Mouse (Mus musculus): ENCODE measurements around the gene Gm29427. TPM values are rescaled to one million over a fixed set of nuclear protein-coding genes. Genes with fewer than 3 reads are reported as not detected.
A peak's percentile ranks its signal among the peaks of the same experiment; 100 is the strongest.

Gm29427 gene
- not detected in 2 replicates for polyA plus RNA-seq (2015; fragmentation: Nextera tagmentation; extraction: Ambion mirVana)

GRCm38 (mm10) chr1:130715561-130716217 is at the start of gene Gm29427:
Gm29427 (minus strand) TSS chr1:130715799.
- no peaks in the 10 kb centered on the region for H3K9me3 ChIP-seq
- H3K4me2 ChIP-seq: peak within 1 kb of the TSS; percentile 94
- peak within 1 kb of the TSS; percentile 87 for H3K27ac ChIP-seq
- H3K9ac ChIP-seq: peak within 1 kb of the TSS; percentile 99
- under 1% methylated on average over 38 of the region's 38 CpGs for WGBS
- peak within 1 kb of the TSS; percentile 95 for H3K4me3 ChIP-seq (replicated peaks)
- no peaks in the 10 kb centered on the region for H3K36me3 ChIP-seq
- peaks cover 6% of the 10 kb centered on the region; the same call in 1 of the 2 replicates for H3K4me1 ChIP-seq
- ATAC-seq (ENCODE audit: insufficient read depth, low FRiP score, low read depth): peak; percentile 97
- no peaks in the 10 kb centered on the region for H3K27me3 ChIP-seq (replicated peaks)

DNA sequence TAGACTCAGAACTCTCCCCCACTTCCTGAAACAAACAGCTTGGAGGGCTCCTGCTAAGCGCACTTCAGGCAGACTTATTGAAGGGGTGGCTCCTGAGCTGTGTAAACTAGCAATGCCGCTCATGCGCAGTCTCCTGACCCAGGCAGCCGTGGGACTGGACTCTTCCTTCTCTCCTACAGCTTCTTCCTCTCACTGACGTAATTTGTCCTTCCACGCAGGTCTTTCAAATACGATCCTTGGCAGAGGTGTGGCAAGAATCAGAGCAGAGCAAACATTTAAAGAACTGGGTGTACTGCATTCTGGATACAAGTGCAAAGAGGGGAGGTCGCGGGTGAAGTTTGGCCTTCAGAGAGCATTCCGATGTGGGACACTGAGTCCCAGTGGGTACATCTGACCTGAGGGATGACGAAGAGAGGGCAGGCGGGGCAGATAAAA is 48.4 kb upstream of the Gm29427 start:
- Histone ChIP-seq H3K27me3 (replicated peaks) (no peaks in the 10 kb centered on the region), H3K4me3 (replicated peaks) (no peak overlapping the region), H3K9me3 (no peaks in the 10 kb centered on the region), H3K9ac (no peak overlapping the region), H3K4me2 (peak overlapping the region; percentile 32; the same call in 1 of the 2 replicates), H3K36me3 (no peaks in the 10 kb centered on the region), H3K27ac (peak overlapping the region; percentile 82), H3K4me1 (no peaks in the 10 kb centered on the region)
- 59% methylated on average over 12 of the region's 12 CpGs for WGBS
- peak; percentile 91 for ATAC-seq (ENCODE audit: insufficient read depth, low FRiP score, low read depth)

GRCm38 (mm10) chr1:130762045-130762760 is 46.6 kb upstream of the Gm29427 start:
- H3K36me3 ChIP-seq: no peaks in the 10 kb centered on the region
- H3K27ac ChIP-seq: no peak overlapping the region
- H3K9me3 ChIP-seq: no peaks in the 10 kb centered on the region
- no peaks in the 10 kb centered on the region for H3K27me3 ChIP-seq (replicated peaks)
- ATAC-seq (ENCODE audit: insufficient read depth, low FRiP score, low read depth): no peak
- H3K9ac ChIP-seq: no peak overlapping the region
- H3K4me1 ChIP-seq: no peaks in the 10 kb centered on the region
- H3K4me2 ChIP-seq: no peak overlapping the region
- no peak overlapping the region for H3K4me3 ChIP-seq (replicated peaks)
- 79% methylated on average over 3 of the region's 3 CpGs for WGBS

- H3K4me1 ChIP-seq: no peaks in the 10 kb centered on the region
- no peak for ATAC-seq (ENCODE audit: insufficient read depth, low FRiP score, low read depth)
- H3K4me2 ChIP-seq: no peak overlapping the region
- no peak overlapping the region for H3K4me3 ChIP-seq (replicated peaks)
- 62% methylated on average over 1 of the region's 1 CpGs for WGBS
- no peak overlapping the region for H3K27ac ChIP-seq
- no peaks in the 10 kb centered on the region for H3K9me3 ChIP-seq
- no peaks in the 10 kb centered on the region for H3K27me3 ChIP-seq (replicated peaks)
- no peak overlapping the region for H3K9ac ChIP-seq
- no peaks in the 10 kb centered on the region for H3K36me3 ChIP-seq
Observed at GRCm38 (mm10) chr1:130761597-130761996, 46.0 kb upstream of the Gm29427 start.

- Histone ChIP-seq H3K9me3 (no peaks in the 10 kb centered on the region), H3K27me3 (replicated peaks) (no peaks in the 10 kb centered on the region), H3K27ac (no peak overlapping the region), H3K4me1 (no peaks in the 10 kb centered on the region), H3K9ac (no peak overlapping the region), H3K4me3 (replicated peaks) (no peak overlapping the region), H3K4me2 (no peak overlapping the region), H3K36me3 (no peaks in the 10 kb centered on the region)
- ATAC-seq (ENCODE audit: insufficient read depth, low FRiP score, low read depth): no peak
- WGBS: 58% methylated on average over 9 of the region's 9 CpGs
Observed at GRCm38 (mm10) chr1:130759689-130760088, 44.1 kb upstream of the Gm29427 start.

DNA sequence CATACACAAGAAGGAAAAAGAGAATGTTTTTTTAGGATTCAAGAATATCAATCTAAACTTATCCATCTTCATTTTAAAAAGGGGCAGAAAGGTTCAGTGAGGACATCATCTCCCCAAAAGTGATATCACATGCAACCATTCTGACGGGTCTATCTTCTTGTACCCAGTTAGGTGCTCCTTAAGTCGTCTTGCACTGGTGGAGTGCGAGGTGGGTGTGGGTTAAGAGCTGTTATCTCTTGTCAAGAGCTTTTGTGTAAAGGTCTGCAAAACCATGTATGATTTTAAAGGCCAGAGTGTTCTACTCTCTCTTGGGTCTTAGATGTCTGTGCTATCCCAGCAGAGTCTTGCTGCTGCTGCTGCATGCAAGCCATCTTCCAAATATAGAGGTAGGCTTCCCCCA is 31.2 kb upstream of the Gm29427 start:
- H3K36me3 ChIP-seq: peaks cover 2% of the 10 kb centered on the region; the same call in 1 of the 2 replicates
- no peak overlapping the region for H3K4me2 ChIP-seq
- ATAC-seq (ENCODE audit: insufficient read depth, low FRiP score, low read depth): no peak
- no peak overlapping the region for H3K9ac ChIP-seq
- no peak overlapping the region for H3K4me3 ChIP-seq (replicated peaks)
- H3K27me3 ChIP-seq (replicated peaks): no peaks in the 10 kb centered on the region
- peaks cover 5% of the 10 kb centered on the region; the same call in 1 of the 2 replicates for H3K4me1 ChIP-seq
- no peaks in the 10 kb centered on the region for H3K9me3 ChIP-seq
- WGBS: 73% methylated on average over 3 of the region's 3 CpGs
- no peak overlapping the region for H3K27ac ChIP-seq

DNA sequence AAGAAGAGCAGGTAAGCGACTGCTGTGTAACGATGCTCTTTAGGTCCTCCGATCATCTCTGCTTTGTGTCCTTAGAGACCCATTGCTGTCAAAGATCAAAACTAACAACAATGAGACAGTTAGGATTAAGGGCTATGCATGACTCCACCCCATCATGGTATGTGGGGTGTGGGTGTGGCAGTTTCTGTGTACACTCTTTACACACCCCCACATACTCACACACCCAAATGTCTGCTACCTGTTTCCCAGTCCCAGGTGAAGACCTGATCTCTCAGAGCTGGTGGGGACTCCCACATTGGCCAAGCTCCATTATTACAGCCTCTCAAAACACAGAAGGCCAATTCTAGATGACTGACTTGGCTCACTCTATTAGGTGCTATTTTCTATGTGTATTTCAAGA is 30.0 kb upstream of the Gm29427 start:
- Histone ChIP-seq H3K27me3 (replicated peaks) (no peaks in the 10 kb centered on the region), H3K9me3 (no peaks in the 10 kb centered on the region), H3K4me2 (no peak overlapping the region), H3K9ac (no peak overlapping the region), H3K4me3 (replicated peaks) (no peak overlapping the region), H3K36me3 (peaks cover 2% of the 10 kb centered on the region; the same call in 1 of the 2 replicates), H3K27ac (no peak overlapping the region), H3K4me1 (peaks cover 13% of the 10 kb centered on the region; the same call in 1 of the 2 replicates)
- WGBS: 87% methylated on average over 3 of the region's 3 CpGs
- no peak for ATAC-seq (ENCODE audit: insufficient read depth, low FRiP score, low read depth)

GRCm38 (mm10) chr1:130744961-130745360 is 29.4 kb upstream of the Gm29427 start:
- WGBS: 89% methylated on average over 5 of the region's 5 CpGs
- Histone ChIP-seq H3K9me3 (no peaks in the 10 kb centered on the region), H3K27me3 (replicated peaks) (no peaks in the 10 kb centered on the region), H3K4me2 (no peak overlapping the region), H3K27ac (no peak overlapping the region), H3K4me1 (peaks cover 17% of the 10 kb centered on the region; the same call in 1 of the 2 replicates), H3K36me3 (peaks cover 2% of the 10 kb centered on the region; the same call in 1 of the 2 replicates), H3K9ac (no peak overlapping the region), H3K4me3 (replicated peaks) (no peak overlapping the region)
- no peak for ATAC-seq (ENCODE audit: insufficient read depth, low FRiP score, low read depth)

GRCm38 (mm10) chr1:130744217-130744616 is 28.6 kb upstream of the Gm29427 start:
- H3K4me1 ChIP-seq: peaks cover 17% of the 10 kb centered on the region; the same call in 1 of the 2 replicates
- no peaks in the 10 kb centered on the region for H3K27me3 ChIP-seq (replicated peaks)
- H3K4me2 ChIP-seq: no peak overlapping the region
- H3K9ac ChIP-seq: no peak overlapping the region
- ATAC-seq (ENCODE audit: insufficient read depth, low FRiP score, low read depth): 0 out of 2 replicates have a peak, but pooled peaks have one; percentile 48
- H3K9me3 ChIP-seq: no peaks in the 10 kb centered on the region
- peaks cover 2% of the 10 kb centered on the region; the same call in 1 of the 2 replicates for H3K36me3 ChIP-seq
- 56% methylated on average over 2 of the region's 2 CpGs for WGBS
- H3K4me3 ChIP-seq (replicated peaks): no peak overlapping the region
- no peak overlapping the region; the same call in 1 of the 2 replicates for H3K27ac ChIP-seq

DNA sequence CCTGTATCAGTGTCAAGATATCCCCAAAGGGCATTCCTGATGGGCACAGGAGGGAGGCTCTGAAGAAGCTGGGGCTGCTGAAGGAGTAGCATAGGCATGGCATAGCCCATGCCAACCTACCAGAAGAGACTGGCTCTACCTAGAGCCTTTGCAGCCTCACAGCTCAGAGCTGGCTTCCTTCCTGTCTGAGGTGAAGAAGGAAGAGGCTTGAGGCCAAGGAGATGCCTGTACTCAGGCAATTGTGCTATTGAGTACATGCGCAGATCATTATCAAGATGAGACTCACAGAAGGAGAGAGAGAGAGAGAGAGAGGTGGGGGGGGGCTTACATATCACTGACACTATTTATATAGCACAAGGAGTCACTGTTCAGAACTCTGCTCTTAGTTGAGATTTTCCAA is 28.2 kb upstream of the Gm29427 start:
- H3K36me3 ChIP-seq: peaks cover 2% of the 10 kb centered on the region; the same call in 1 of the 2 replicates
- H3K9me3 ChIP-seq: no peaks in the 10 kb centered on the region
- ATAC-seq (ENCODE audit: insufficient read depth, low FRiP score, low read depth): no peak
- no peak overlapping the region; the same call in 1 of the 2 replicates for H3K27ac ChIP-seq
- no peak overlapping the region for H3K4me2 ChIP-seq
- no peak overlapping the region for H3K9ac ChIP-seq
- no peaks in the 10 kb centered on the region for H3K27me3 ChIP-seq (replicated peaks)
- WGBS: 73% methylated on average over 1 of the region's 1 CpGs
- H3K4me3 ChIP-seq (replicated peaks): no peak overlapping the region
- H3K4me1 ChIP-seq: peaks cover 17% of the 10 kb centered on the region; the same call in 1 of the 2 replicates

DNA sequence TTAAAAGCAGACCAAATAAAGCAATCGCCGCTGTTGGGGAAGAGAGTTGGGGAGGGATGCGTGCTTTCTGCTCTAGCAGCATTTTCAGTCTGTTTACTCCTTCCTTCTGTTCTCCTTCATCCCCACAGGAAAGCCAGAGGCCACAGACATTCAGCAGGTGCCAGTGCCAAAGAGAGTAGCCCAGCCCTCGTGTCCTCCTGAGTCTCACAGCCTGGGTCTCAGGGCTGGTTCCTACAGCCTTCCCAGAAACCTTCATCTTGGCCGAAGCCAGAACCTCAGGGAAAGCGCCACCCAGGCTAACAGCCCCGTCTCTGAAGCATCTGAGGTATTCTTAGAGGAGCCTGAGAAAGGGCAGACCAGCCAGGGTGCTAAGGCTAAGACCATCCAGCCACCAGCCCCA is 26.6 kb upstream of the Gm29427 start:
- no peak overlapping the region for H3K4me2 ChIP-seq
- H3K36me3 ChIP-seq: peaks cover 2% of the 10 kb centered on the region; the same call in 1 of the 2 replicates
- ATAC-seq (ENCODE audit: insufficient read depth, low FRiP score, low read depth): no peak
- H3K9ac ChIP-seq: no peak overlapping the region
- no peaks in the 10 kb centered on the region for H3K27me3 ChIP-seq (replicated peaks)
- peaks cover 17% of the 10 kb centered on the region; the same call in 1 of the 2 replicates for H3K4me1 ChIP-seq
- no peak overlapping the region for H3K27ac ChIP-seq
- WGBS: 78% methylated on average over 7 of the region's 7 CpGs
- no peak overlapping the region for H3K4me3 ChIP-seq (replicated peaks)
- no peaks in the 10 kb centered on the region for H3K9me3 ChIP-seq

All from stomach, embryonic 15.5 days (tissue).